Mouse (Mus musculus): Measurements from ENCODE around the gene Cd34. TPM values are rescaled to one million over a fixed set of nuclear protein-coding genes. Genes with fewer than 3 reads are reported as not detected.

Cd34 gene
- total RNA-seq, 2 experiments from 2014 or later, result 97.4 to 128 TPM

- intact Hi-C loops (cut with DNase I), result no loop called here
- DNase-seq (ENCODE audit: low spot score), result no peak
Measured at GRCm38 (mm10) chr1:194998396-194998795, 59.8 kb downstream of the Cd34 start.

- DNase-seq (ENCODE audit: low spot score), result no peak
- intact Hi-C loops (cut with DNase I), result no loop called here
Measured at GRCm38 (mm10) chr1:195003328-195003727, 64.7 kb downstream of the Cd34 start.

GRCm38 (mm10) chr1:195004194-195004593 lies 65.6 kb downstream of the Cd34 start:
- intact Hi-C loops (cut with DNase I), result no loop called here
- DNase-seq (ENCODE audit: low spot score), result no peak

- intact Hi-C loops (cut with DNase I), result no loop called here
- no peak for DNase-seq (ENCODE audit: low spot score)
Measured at GRCm38 (mm10) chr1:195006267-195006666, 67.6 kb downstream of the Cd34 start.

Other genes starting within 250 kb of the Cd34 start
- gene Cd46, start 153.4 kb downstream of the Cd34 start, total RNA-seq (2021), result 1 to 10 TPM in 1 of 2 experiments, under 1 TPM in 1; 0.75 to 1.1 TPM
- 10 to 100 TPM; 59.8 to 66.0 TPM for gene Cr1l, start 192.8 kb downstream of the Cd34 start, total RNA-seq (2021)
- gene Cr2, start 237.9 kb downstream of the Cd34 start, total RNA-seq (2021), result under 1 TPM; 0.13 to 0.48 TPM

All from heart, postnatal 25 days (tissue).